Mouse (Mus musculus): Measurements from ENCODE around the gene H2al3.

H2al3 gene

DNA sequence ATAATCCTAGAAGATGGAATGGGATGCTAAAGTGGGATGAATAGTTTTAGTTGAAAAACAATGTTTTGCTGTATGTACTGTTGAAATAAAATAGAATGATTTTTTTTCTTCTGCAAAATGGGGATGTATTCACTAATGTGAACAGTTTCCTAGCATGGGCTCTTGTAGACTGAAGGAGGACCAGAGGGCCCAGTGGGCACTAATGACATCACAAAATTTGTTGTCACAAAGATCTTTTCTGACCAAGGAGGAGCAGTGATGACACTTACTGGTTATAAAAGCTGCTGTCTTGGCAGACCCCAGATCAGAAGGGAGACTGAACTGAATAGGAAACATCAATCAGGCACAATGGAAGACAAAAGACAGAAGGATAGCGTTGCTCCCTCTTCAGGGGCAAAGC lies at the start of gene H2al3:
Gene H2al3 (plus strand): TSS at position 301 of the 400 bp plus-strand sequence.
- DNase-seq: no peak

DNA sequence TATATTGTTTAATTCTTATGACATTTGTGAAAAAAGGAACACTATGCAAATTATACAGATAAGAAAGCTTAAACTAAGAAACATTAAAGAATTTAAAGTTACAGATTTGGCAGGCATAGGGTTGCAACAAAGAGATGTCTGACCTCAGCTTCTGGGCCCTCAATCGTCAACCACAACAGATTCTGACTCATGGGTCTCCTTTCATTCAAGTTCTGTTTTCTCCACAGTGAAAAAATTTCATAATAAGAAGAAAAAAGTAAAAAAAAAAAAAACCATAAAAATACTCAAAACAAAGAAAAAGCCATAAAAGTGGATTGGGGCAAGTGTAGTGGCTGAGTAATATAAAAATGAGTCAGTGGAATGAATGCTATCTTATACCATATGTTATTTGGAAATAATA lies 39.4 kb upstream of the H2al3 start:
- no peak for DNase-seq

DNA sequence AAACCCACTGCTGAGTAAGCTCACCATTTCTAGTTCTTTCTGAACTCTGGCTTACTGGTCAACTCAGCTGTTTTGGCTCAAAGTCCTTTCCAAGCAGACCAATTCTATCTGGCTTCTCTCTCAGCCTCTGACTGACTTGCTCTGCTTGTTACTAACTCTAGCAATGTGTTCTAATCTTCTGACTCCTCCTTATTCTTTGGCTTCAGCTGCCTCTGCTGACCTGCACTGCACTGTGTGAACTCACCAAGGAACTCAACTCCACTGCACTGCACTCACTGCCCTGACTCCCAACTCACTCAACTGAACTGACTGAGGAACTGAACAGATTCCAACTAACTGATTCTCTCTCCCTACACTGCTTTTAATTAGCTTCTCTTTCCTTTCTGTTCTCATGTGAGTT lies 37.0 kb upstream of the H2al3 start:
- no peak for DNase-seq

DNA sequence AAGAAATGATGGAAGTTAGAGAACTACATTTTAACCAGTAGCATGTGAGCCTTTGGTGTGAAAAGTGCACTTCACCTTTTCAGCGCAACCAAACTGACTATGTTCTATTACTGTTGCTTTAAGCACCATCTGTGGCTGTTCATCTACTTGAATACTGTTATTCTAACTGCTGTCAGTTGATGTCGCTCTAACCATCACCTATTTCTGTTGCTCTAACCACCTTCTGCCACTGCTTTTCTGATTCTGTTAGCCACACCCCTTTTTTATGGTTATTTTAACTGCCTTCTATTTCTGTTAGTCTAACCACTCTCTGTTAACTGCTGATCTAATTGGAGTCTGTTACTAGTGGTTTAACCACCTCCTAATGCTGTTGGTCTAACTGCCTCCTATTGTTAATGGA lies 14.7 kb upstream of the H2al3 start:
- DNase-seq: no peak

DNA sequence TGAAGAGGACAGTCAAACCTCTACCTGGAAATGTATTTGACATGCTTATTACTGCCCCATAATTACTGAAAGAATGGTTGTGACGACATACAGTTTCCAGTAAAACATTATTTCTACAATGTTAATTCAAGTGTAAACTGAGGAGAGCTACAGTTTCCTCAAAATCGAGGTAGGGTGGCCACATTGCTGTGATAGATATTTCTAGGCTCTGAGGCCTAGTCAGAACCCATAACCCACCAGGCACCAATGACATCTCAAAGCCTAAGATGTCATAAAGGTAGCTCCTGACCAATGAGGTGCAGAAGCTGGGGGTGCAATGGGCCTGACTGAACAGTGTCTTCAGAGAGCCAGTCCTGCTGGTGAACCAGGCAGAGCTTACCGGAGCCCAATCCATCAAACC lies 2.9 kb upstream of the H2al3 start, which contains the start of gene Hypm:
Gene Hypm (plus strand): TSS at position 301 of the 400 bp plus-strand sequence.
- DNase-seq: no peak

DNA sequence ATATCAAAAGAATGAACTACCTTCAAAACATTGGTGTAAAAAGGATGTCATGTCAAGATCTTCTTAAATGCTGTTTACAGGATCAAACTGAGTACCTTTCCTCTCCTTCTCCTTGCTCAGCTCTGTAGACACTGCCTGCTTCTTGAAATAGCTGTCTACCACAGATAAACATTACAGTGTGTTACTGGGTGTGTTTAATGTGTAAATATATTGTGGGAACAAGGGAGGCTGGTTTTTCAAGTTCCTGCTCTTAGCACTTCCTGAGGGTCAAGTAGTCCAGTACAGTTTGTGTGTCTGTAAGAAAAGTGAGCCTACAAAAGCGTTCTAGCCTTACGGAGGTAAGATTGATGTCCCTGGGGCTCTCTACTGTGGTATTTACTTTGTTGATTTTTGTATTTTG lies 12.4 kb downstream of the H2al3 start:
- DNase-seq: no peak

DNA sequence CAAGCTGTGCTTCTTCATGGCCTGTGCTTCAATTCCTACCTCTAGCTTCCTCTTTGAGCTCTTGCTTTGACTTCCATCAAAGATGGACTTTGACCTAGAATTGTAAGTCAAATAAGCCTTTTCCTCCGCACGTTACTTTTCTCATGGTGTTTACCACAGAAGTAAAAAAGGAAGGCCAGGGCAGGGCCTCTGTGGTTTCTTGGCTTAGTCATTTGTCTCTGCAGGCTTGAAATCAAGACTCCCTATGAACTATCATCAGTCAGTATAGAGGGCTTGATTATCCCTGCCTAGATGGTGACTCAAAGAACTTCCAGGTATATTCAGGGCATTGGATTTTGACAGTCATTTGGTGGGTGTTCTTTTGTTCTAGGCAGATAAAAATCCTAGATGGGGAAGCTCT lies 26.0 kb downstream of the H2al3 start:
- no peak for DNase-seq

DNA sequence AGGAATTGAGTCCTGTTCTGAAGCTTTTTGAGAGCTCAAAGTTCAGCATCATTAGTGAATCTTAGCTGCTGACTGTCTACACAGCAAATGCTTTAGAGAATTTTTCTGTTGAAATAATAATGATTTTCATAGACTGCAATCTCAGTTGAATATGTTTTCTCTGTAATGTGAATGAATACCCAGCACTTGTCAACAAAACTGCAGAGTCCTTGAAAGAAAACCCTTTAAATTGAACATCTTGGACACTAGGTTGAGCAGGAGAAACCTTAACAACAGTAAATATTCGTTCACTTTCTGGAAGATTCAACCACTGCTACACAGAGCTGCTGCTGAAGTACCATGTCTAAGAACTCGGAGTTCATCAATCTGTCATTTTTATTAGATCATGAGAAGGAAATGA lies 35.8 kb downstream of the H2al3 start, which contains the start of gene Sytl5:
Gene Sytl5 (plus strand): TSS at position 301 of the 400 bp plus-strand sequence.
- DNase-seq: no peak
